Mouse (Mus musculus): ENCODE data around the gene Zfp78. TPM values are rescaled to one million over a fixed set of nuclear protein-coding genes. Genes with fewer than 3 reads are reported as not detected.

Zfp78 gene
- 0.02 TPM in 1 of 2 replicates, not detected in the other for polyA plus RNA-seq (2012; rRNA removed; ENCODE audit: low replicate concordance)

DNA sequence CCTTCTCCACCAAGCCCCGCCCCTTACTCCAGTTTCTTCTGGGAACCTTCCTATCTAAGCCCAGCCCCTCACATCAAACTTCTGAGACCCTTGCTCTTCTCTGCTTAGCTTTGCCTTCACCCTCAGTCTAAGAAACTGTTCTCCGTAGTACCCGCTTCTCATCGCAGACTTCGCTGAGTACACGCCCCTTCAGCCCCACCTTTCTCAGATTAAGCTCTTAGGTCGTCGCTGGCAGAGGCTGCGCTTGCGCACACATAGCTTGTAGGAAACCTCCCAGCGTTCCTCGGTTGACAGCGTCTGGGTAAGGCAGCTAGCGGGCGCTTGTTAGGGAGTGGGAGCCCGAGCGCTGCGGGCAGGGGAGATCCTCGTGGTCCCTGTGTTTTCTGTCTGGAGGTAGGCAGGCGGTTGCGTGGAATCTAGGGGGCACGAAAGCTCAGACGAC, at the start of gene Zfp78:
Zfp78 (plus strand) TSS at position 234 of the 442 bp plus-strand sequence.

DNA sequence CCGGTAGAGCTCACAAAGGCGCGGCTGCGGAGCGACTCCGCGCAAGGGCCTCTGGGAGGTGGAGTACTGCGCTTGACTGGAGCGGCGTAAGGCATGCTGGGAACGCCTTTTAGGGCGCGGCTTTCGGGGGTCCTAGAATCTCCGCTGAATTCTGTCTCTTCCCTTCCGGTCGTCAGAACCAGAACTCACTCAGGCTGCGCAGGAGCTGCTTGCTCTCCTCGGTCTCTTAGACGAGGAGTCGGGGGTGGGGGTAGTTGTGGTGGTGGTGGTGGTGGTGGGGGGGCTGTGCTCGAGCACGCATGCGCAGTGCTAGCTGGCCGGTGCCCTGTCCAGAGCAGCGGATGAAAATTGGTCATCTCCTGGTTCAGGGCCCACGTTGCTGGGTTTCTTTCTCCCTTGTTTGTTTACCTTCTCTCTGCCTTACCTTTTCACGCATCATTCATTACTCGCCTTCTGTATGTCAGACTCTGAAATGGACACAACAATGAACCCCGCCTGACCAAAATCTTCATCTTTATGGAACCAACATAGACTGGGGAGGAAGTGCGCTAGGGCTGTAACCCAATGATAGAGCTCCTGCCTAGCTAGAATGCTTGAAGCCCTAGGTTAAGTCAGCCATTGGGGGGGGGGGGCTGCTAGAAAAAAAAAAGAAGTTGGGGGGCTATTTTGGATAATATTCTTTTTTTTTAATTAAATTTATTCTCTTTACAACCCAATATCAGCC, 31.7 kb upstream of the Zfp78 start, which contains the start of gene Zfp583:
Zfp583 (minus strand) TSS at position 53 of the 724 bp plus-strand sequence.

DNA sequence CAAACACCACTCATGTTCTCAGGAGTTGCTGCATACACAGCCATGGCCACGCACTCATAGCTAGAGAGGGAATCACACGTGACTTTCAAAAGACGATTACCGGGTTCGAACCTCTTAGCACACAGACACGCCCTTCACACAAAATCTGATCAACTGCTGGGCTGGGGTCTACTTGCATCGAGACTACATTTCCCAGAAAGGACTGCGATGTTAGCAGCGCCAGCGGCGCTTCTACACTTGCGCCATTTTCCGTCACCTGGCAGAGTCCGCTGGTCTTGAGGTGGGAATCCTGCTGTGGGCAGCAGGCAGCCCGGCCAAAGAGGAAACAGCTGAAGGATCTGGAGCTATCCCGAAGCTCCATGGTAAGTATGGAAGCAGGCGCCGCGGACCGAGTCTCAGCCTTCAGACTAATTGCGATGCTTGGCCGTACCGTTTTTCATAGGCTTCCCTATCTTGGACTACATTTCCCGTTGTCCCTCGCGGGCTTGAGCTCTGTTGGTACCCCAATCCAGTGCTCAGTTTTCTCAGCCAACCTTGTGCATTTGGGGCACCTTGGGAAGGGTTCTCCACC, 19.5 kb upstream of the Zfp78 start, which contains the start of gene Gm3854:
Gm3854 (plus strand) TSS at position 259 of the 571 bp plus-strand sequence.

GRCm38 (mm10) chr7:6383044-6383455, 20.0 kb downstream of the Zfp78 start, which contains the start of gene Zfp28:
Gene Zfp28, plus strand, starts transcription at chr7:6383295.

DNA sequence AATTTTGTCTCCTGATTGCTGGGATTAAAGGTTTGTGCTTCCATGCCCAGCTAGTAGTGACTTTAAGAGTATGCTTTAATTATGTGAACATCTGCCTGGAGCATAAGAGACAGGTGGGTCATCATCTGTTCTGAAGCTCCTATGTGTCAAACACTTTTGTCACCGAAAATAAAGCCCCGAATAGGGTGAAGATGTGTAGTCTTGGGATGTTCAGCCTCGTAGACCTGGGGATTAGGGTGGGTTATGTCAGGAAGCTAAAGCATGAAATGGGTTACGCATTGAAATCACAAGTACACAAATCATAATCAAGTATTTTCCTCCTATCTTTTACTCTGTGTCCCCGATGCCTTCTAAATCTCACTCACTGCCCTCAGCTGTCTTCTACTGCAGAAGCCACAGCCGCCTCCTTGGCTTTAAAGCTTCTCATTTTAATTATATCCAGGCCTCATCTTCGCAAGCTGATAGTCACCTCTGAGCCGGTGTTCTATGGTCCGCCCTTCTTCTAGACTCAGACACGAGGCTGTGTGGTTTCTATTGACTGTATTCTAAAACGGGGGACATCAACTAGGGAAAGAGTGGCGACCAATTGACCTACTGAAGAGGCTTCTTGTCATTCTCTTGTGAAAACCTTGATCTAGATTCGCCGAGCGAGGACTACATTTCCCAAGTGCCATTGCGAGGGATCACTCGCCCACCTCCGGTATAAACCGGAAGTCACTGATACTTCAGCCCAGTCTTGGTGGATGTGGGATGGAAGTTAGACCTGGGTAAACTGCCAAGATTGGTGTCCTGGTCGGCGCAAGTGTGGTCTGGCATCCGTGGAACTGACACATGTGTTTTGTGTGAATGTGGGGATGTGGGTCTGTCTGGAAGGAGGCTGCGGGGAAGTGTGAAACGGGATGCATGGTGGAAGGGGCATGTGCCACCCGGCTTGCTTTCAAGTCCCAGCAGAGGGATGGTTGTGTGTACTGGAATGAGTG, 35.2 kb downstream of the Zfp78 start, which contains the start of gene Smim17:
Smim17 (plus strand) TSS at position 720 of the 980 bp plus-strand sequence.

GRCm38 (mm10) chr7:6410043-6410442, 47.0 kb downstream of the Zfp78 start, which contains the start of gene Gm20715:
Gene Gm20715, plus strand, starts transcription at chr7:6410277.

Other genes starting within 250 kb of the Zfp78 start
- 45.1 and 57.5 TPM in 2 replicates for gene Zfp787, start 207.3 kb upstream of the Zfp78 start, polyA plus RNA-seq (2012; rRNA removed; ENCODE audit: low replicate concordance)
- gene Zfp444, start 191.1 kb upstream of the Zfp78 start, polyA plus RNA-seq (2012; rRNA removed; ENCODE audit: low replicate concordance): 17.5 and 42.8 TPM in 2 replicates
- gene Galp, start 166.2 kb upstream of the Zfp78 start, polyA plus RNA-seq (2012; rRNA removed; ENCODE audit: low replicate concordance): not detected in 2 replicates
- not detected in 2 replicates for gene Zscan5b, start 141.0 kb upstream of the Zfp78 start, polyA plus RNA-seq (2012; rRNA removed; ENCODE audit: low replicate concordance)
- gene Epp13, start 110.6 kb upstream of the Zfp78 start, polyA plus RNA-seq (2012; rRNA removed; ENCODE audit: low replicate concordance): not detected in 2 replicates
- 0.12 TPM in 1 of 2 replicates, not detected in the other for gene Zfp667, start 76.7 kb upstream of the Zfp78 start, polyA plus RNA-seq (2012; rRNA removed; ENCODE audit: low replicate concordance)
- not detected in 2 replicates for gene Zfp583, start 32.0 kb upstream of the Zfp78 start, polyA plus RNA-seq (2012; rRNA removed; ENCODE audit: low replicate concordance)
- not detected in 2 replicates for gene Gm3854, start 19.5 kb upstream of the Zfp78 start, polyA plus RNA-seq (2012; rRNA removed; ENCODE audit: low replicate concordance)
- 0.18 and 0.23 TPM in 2 replicates for gene Zfp28, start 20.0 kb downstream of the Zfp78 start, polyA plus RNA-seq (2012; rRNA removed; ENCODE audit: low replicate concordance)
- gene Smim17, start 35.4 kb downstream of the Zfp78 start, polyA plus RNA-seq (2012; rRNA removed; ENCODE audit: low replicate concordance): not detected in 2 replicates
- gene Gm20715, start 47.0 kb downstream of the Zfp78 start, polyA plus RNA-seq (2012; rRNA removed; ENCODE audit: low replicate concordance): not detected in 2 replicates
- not detected in 2 replicates for gene Olfr1344, start 75.4 kb downstream of the Zfp78 start, polyA plus RNA-seq (2012; rRNA removed; ENCODE audit: low replicate concordance)
- gene Olfr1336, start 92.9 kb downstream of the Zfp78 start, polyA plus RNA-seq (2012; rRNA removed; ENCODE audit: low replicate concordance): not detected in 2 replicates
- not detected in 2 replicates for gene Olfr1346, start 103.8 kb downstream of the Zfp78 start, polyA plus RNA-seq (2012; rRNA removed; ENCODE audit: low replicate concordance)
- not detected in 2 replicates for gene Olfr5, start 123.7 kb downstream of the Zfp78 start, polyA plus RNA-seq (2012; rRNA removed; ENCODE audit: low replicate concordance)
- not detected in 2 replicates for gene Olfr1347, start 136.5 kb downstream of the Zfp78 start, polyA plus RNA-seq (2012; rRNA removed; ENCODE audit: low replicate concordance)
- gene Olfr1348, start 145.5 kb downstream of the Zfp78 start, polyA plus RNA-seq (2012; rRNA removed; ENCODE audit: low replicate concordance): not detected in 2 replicates
- not detected in 2 replicates for gene Olfr1349, start 159.7 kb downstream of the Zfp78 start, polyA plus RNA-seq (2012; rRNA removed; ENCODE audit: low replicate concordance)
- not detected in 2 replicates for gene Olfr1350, start 201.6 kb downstream of the Zfp78 start, polyA plus RNA-seq (2012; rRNA removed; ENCODE audit: low replicate concordance)

All from duodenum, adult 2 months (tissue).